Mouse (Mus musculus): Measurements from ENCODE around the gene Birc3.

The Birc3 gene

DNA sequence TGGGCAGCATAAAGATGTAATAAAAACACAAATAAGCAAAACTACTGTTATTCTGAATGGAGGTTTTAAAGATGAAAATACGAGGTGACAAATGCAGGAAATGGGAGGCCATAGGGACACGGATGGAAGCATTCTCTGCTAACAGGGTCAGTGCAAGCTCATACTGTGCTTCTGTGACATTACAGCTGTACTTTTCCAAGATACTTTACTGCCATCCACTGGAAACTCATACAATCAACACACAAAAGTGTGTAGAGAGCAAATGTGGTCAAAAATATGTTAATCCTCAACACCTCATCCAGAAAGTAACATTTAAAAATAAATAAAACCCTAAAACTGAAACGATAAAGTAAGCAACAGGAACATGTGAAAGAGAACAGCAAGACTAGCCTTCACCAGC, 50.2 kb downstream of the Birc3 start:
- DNase-seq (ENCODE audit: low spot score) = no peak

DNA sequence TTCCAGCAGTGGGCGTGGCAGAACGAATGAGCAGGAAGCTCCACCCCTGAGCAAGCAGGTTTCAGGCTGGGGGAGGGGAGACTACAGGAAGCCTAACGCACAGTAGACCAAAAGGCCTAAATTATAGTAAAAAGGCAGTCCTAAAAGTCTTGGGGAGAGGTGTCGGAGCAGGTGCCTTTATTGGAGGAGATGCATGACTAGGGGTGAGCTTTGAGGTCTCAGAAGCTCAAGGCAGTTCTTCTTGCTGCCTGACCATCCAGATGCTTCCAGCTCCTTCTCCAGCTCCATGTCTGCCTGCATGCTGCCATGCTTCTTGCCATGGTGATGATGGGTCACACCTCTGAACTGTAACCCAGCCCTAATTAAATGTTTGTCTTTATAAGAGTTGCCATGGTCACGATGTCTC, 67.9 kb downstream of the Birc3 start:
- DNase-seq (ENCODE audit: low spot score) = no peak

All from urinary bladder, postnatal 14 days (tissue).